Mouse (Mus musculus) layer of hippocampus, adult 9-10 months (tissue): Measurements from ENCODE around the gene Jag2.
A peak's percentile ranks its signal among the peaks of the same experiment; 100 is the strongest.

Experiments used
- DNase-seq: peaks from one replicate; pipeline ENCODE4 v3.0.0; 2022; ENCODE audit warnings: low spot score

Jag2 gene

DNA sequence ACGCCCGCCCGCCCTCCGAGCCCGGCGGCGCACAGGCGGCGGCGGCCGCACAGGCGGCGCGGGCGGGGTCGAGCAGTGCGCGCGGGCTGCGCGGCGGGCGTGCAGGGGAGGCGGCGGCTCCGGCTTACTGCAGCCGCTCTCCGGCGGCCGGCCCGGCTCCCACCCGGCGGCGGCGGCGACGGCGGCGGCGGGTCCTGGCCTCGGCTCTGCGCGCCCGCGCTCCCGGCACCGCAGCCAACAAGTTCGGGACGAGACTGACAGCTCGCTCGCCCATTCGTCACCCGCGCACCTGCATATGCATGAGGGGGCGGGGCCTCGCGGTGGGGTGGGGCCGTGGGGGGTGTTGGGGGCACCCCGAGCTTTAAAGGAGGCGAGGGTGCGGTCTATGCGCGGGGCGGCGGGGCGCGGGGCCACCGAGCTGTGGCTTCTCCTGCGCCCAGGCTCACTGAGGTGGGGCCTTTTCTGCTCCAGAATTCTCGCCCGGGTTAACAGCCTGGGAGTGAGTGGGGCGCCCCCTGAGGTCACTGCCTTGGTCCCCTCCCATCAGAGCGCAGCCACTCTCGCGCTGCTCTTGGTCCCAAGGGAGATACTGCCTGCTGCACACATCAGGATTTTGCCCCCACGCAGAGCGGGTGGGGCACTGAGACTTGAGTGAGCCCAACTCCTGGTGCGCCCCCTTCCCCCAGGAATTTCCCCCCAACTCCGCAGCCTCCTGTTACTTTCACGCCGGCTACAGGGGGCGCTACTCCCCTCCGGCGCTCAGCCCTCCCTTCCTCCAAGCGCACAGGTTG, at the start of gene Jag2:
Jag2 (minus strand) TSS at position 215 of the 791 bp plus-strand sequence.
- peak; percentile 33 for DNase-seq

DNA sequence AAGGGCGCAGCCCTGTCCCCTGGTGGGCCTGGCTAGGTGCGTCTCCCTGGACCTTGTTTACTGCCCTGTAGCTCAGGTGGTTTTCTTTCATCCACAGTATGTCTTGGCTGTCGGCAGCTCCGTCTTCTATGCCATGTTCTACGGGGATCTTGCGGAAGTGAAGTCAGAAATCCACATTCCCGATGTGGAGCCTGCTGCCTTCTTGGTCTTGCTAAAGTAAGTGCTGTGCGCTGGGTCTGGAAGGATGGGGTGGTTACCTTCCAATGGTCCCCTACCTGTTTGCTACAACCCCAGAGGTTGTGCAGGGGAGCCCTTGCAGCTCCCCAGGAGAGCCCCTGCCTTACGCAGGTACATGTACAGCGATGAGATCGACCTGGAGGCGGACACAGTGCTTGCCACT, 47.6 kb upstream of the Jag2 start:
- no peak for DNase-seq

DNA sequence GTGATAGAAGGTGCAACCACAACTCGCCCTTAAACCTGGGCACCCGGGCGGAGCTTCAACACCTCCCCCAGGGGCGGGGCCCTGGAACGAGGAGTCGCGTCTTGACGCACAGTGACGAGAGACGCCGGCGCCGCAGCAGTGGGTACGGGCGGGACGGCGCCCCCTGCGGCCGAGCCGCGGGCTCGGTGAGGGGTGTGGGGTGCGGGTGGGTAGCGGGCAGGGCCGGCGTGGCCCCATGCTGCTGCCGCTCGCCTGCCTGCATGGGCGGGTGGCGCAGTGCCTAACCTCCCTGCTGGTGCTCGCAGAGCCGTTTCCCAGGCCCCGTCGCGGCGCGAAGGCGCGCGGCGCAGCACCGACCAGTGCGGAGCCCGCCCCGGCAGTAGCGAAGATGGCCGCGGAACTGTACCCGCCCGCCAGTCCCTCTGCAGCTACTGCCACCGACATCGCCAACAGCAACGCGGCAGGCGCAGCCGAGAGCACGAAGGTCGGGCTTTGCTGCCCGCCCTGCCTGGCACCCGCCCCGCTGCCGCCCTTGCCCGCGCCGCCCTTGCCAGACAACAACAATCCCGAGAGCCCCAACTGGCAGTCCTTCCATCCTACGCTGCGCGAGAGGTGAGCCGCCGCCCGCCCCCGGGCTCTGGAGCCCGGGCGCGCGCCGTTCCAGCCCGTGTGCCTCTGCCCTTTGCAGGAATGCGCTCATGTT, 46.9 kb upstream of the Jag2 start, which contains the start of gene Btbd6:
Btbd6 (plus strand) TSS at position 112 of the 703 bp plus-strand sequence.
- DNase-seq, result no peak

DNA sequence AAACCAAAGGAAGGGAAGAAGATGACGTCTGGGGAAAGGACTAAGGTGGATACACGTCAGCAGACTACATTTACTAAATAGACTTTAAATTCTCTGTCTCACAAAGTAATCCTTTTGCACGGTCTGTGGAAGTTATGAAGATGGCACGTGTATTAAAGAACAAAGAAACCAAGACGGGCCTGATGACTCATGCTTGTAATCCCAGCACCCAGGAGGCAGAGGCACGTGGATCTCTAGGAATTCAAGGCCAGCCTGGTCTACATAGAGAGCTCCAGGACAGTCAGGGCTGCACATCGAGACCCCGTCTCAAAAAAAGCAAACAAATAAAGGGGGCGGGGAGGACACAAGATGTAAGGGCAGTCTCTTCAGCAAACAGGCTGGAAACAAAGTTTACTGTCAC, 45.2 kb upstream of the Jag2 start:
- no peak for DNase-seq

DNA sequence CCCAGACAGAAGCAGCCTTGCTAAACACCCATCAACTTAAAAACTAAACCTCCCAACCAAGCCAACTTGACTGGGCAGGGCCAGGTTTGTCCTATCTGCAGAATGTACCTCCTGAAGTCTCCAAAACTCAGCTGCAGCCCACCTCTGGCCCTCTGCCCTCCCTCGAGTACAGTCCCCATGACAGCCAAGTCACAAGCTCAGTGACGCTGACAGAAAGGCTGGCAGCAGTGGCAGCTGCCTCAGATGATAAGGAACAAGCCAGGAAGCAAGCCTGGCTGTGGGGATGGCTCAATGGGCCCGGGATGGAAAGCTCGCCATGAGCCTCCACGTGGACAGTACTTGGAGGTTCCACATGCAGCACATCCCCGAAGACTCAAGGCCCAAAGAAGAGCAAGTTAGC, 40.0 kb upstream of the Jag2 start:
- DNase-seq, result no peak

DNA sequence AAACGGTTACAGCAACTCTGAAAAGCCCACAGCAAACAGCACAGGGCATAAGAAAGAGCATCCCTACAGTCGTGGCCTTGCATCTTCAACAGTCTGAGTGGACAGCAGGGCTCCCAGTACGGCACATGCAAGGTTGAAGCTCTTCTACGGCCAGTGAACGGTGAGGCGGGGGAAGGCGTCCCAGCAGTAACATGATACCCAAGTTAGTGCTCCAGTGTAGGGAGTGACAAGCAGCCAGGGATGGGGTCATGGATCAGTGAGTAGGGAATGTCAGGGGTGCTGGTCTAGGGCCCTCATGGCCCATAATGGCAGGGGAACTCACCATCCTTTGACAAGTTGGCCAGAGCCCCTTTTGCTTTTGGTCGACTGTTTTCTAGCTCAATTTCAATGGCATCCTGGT, 39.4 kb upstream of the Jag2 start:
- DNase-seq, result no peak

DNA sequence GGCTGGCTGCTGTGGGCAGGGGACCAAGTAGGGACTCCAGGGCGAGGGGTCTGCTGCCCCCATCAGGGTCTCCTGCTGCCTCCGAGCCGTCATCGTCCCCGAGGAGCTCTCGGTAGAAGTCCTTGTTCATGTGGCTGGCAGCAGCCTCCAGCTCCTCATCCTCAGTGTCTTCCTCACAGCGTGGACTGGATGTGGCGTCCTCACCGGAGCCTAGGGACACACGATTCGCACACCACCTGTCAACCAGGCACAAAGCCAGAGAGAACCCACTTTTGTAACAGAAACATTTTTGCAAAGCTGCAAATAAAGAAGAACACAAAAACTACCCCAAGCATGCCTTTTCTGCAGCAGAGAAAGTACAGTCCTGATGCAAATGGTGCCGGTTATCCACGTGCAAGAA, 36.2 kb upstream of the Jag2 start:
- DNase-seq, result no peak

DNA sequence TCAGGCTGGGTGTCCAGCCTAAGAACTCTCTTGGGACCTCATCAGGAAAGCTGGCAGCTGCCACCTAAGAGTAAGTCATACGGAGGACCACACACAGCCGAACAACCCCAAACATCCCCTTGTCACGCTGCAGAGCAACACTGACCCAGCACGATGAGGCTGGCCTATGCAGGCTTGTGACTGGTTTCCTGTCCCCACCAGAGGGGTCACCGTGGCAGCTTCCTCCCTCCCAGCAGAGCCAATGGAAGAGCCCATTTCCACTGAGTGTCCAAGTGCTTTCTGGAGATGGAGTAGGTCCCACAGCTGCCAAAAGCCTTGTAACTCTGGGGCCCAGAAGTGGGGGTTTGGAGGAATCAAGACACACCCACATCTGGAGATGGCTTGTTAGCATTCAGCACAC, 32.3 kb upstream of the Jag2 start:
- DNase-seq, result no peak

DNA sequence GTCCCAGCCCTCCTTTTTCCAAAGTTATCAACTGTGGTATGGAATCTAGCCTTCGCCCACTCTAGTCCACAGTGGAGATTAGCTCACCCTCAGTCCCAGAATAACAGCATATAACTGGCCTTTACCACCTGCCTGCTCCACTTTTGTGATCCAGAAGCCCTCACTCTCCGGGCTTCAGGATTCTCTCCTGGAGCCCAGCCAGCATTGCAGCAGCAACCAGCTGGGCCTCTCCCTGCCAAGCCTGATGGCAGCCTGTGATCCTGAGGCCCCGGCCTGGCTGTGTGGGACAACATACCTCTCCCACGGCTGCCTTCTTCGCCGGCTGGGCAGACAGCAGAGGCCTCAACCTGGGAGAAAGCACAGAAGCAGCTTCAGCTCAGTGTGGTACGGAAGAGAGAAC, 31.9 kb upstream of the Jag2 start:
- no peak for DNase-seq

DNA sequence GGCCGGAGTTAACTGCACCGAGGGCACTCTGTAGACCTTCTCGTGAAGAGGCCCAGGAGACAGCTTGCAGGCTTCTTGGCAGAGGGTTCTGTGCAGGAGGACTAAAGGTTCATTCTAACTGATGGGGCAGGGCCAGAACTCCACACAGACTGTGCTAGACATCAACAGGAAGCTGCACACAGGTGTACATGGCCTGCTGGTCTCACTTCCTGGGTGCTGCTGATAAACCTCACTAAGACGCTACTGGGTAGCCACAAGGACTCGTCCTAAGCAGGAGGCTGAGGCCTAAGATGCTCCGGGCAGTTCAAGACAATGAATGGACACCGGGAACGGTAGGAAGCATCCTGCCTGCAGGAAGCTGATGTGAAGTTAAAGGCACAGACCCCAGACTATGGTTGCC, 29.8 kb upstream of the Jag2 start:
- DNase-seq, result no peak

DNA sequence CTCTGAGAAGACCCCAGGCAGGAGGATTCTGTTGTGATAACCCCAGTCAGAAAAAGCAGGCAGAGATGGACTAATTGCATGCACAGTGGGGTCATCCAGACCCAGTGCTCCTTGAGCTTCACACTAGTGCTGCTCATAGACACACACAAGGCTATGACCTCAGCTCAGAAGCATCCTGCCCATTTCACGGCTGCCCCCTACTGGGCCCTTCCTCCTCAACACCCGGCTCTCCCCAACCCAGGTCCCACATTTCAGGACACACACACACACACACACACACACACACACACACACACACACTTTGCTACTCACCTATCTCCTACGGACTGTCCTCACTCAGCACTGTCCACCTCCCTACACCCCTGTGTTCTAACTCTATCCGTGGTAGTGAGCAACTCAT, 28.7 kb upstream of the Jag2 start:
- no peak for DNase-seq

DNA sequence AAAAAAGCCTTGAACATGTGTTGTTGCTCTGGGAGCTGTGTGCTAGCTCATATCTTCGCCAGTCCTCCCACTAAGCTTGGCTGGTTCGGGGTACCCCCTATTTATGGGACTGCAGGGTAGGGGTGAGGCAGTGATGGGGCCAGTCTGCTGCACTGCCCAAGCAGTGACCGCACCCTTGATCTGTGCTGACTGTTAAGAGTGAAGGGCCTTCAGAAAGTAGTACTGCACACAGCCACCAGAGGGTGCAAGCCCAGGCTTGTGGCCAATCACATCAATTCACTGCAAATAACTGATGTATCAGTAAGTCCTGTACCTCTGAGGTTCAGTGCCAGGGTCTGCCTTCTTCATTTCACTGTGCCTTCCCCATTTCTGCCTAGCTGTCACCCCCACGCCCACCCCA, 26.2 kb upstream of the Jag2 start:
- peak; percentile 72 for DNase-seq

DNA sequence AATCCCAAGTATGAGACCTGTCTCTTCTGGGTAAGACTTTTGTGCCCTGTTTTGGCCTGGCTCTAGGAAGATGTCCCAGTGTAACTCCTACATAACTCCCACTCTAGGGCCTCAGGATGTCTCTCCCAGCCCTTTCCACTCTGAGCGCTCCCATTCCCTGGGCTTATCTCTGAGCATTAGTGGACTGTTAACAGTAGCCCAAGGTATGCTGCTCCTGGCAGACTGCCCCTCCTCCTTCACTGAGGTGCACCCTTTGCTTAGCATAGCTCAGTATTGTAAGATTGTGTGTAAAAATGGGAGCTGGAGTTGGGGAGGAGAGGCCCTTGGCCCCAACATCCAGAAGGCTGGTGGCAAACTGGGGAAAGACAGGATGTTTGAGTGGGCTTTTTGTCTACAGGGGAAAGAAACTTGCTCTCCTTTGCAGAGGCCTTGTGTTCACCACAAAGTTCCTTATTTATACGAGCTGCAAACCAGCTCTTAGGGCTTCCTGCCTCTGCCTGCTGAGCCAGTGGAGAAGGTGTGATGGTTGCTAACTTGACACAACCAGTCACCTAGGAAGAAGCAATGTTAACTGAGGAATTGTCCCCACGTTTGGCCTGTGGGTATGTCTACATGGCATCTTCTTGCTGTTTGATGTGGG, 23.5 kb upstream of the Jag2 start:
- no peak for DNase-seq

DNA sequence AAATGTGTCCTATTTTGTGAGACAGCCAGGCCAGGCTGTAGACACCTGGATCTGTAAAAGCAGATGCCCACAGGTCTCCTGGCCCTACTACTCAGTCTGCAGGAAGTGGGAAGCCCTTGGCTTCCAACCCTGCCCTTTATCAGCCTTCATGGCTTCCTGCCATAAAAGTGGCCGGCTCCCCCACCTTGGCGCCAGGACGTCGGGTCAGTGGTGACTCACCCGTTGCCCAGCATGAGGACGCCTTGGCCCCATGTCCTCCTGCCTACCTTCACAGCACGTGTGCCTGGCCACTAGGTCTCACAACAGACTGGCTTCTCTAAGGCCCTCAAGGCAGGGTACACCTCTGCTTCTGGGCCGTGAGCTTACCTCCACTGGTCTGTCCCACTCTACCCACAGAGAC, 22.9 kb upstream of the Jag2 start:
- no peak for DNase-seq

DNA sequence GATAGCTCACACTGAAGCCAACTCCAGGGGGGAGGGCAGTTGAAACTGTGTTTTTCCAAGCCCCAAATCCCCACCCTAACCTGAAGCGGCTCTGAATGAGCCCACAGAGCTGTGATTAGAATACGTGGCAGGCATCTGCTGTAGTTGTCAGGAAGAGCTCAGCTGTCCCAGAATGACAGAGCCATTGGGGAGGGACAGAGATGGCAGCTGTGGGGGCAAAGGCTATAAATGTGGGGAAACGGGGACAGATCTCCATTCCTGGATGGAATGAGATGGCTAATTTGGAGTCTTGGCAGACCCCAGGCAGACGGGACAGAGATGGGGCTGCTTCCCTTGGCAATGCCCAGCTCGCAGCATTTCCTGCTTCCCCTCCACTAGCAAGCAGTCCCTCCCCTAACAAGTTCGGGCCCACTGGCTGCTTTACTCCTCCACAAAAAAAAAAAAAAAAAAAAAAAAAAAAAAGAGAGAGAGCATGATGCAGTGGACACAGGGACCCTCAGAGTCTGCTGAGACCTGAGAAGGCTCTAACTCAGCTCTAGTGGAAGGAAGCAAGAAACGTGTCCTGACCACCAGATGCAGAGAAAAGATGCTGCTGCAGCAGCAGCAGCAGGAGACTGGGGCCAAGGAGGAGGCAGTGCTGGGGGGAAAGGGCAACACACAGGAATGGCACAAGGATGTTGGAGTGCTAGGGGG, 21.7 kb upstream of the Jag2 start:
- DNase-seq, result no peak

DNA sequence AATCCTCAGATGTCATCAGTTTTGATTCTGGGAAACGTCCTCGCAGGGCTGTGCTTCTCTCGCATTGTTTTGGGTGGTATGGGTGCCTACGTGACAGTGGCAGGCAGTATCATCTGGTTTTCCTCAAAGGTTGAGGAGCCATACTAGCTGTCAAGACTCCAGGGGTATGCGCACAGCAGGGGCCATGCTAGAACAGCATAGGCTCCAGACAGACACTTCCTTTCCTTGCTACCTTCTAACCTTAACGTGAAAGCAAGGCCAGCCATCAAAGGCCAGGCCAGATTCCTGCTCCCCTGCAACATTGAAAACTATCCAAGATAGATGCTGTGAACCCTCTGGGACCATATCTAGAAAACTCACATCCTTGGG, 21.2 kb upstream of the Jag2 start:
- DNase-seq, result no peak

DNA sequence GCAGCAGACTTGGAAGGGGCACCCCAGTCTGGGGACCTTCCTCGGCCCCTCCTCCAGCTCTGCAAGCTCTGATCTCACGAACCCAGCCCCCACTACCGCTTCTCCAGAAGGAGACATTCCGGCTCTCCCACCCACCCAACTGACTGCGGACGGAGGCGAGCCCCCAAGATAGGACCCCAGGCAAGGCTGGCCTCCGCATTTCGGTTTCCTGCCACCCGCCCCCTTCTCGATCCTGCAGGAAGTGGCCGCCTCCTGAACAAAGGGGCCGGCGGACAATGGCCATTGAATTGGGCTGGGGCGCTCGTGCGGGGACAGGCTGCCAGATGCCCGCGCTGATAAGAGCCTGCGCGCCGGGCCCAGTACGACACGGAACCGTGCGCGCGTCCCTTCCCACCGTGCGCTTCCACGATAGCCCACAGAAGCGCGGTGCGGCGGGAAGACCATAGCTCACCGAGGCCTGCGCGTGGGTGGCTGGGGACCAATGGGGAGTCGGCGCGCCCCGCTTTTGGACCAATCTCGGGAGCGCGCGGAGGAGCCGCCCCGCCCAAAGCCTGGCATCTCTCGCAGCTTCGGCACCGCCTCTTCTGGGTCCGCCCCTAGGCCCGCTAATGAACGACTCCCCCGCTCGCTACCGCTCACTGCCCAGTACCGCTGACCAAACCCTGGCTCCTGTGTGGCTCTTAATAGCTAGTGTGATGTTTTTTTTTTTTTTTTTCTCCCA, 20.6 kb upstream of the Jag2 start:
- DNase-seq, result peak; percentile 68

DNA sequence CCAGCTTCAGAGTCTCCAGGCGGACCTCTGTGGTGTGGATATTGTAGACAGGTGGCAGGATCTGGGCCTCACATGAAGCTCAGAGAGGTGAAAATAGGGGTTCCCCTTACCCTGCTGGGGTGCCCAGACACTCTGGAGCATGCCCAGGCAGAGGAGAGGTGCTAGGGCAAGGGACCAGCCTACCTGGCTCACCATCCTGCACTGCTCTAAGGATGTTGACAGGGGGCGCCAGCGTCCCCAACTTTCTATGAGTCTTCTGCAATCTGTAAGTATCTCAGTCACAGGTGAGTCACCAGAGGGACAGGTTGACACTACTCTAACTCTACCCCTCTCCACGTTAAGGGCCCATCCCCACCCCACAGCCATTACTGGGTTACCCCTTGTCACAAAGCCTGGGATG, 17.7 kb upstream of the Jag2 start:
- no peak for DNase-seq

DNA sequence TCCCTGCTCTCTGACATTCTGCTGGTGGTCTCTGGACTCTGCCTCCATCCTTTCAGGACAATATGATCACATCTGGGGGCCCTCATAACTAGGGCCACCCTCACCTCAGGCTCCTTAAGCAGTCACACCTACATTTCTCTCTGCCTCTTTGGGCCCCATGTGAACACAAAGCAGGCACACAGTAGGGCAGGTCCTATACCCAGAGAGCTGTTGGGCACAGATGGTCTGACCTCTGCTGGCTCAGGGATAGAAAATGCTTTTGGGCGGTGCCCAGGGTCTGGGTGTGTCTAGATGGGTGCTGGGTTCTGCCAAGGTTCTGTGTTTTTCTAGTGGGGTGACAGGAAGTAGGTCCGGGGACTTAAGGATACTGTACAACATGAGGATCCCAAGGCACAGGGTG, 14.1 kb upstream of the Jag2 start:
- no peak for DNase-seq

DNA sequence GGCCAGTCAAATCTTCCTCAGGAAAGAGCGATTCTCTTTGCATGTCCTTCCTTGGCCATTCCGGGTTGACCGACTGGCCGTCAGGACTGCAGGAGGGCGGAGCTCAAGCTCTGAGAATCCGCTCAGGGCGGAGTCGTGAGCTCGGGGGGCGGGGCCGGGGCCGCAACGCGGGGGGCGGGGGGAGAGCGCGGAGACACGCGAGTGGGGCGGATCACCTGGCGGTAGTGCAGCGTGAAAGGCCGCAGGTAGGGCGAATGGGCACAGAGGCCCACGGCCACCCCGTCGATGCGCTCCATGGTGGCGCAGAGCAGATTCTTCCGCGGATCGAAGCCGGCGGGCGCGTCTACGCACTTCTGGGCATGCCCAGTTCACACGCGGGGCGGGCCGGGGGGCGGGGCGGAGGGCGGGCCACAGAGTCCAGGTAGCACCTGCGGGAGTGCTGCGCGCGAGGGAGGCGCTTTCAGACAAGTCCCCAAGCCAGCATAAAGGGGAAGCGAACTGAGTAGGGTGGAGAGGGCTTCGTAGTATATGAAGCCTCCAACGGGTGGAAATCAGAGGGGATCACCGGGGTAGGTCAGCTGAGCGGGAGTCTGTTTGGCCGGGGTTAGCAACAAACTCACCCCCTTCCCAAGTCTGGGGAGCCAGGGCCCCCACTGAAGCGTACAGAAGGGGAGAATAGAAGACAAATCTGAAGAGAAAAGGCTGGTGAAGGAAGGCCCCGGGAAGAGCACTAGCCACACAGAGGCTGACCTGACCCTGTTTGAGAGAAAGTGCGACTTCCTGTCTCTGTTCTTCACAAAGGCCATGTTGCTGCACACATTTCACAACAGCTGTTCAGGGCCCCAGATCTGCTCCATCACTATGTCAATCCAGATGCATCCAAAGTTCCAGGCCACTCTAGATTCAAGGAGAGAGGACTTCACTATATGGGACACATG, 12.5 kb upstream of the Jag2 start, which contains the start of gene Nudt14:
Nudt14 (minus strand) TSS at position 349 of the 938 bp plus-strand sequence.
- DNase-seq, result no peak
